Mouse (Mus musculus): ENCODE measurements around the gene Zfp536. TPM values are rescaled to one million over a fixed set of nuclear protein-coding genes. Genes with fewer than 3 reads are reported as not detected.

Zfp536 gene
- polyA plus RNA-seq, 1 experiment, result not detected

DNA sequence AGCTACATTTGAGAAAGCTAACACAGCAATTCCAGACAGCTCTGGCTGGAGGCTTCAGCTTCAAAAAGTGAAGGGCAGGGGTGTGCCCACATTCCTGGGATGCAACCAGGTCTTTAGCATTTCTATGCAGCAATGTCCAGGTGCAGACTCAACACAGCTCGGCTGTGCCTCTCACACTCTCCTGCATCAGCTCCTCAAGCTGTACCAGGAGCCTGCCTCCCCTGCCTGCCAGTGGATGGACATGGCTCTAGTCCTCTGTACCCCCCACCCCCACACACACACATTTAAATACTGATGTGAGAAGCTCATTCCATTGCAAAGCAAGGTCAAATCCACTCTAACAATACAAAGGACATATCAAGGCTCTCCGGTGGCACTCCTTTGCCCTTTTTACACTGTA, 298.0 kb downstream of the Zfp536 start:
- Histone ChIP-seq H3K27me3 (ENCODE audit: control insufficient read depth, insufficient read depth, insufficient read length) (peaks cover 9% of the 10 kb centered on the region), H3K4me2 (ENCODE audit: low read depth) (no peak overlapping the region), H3K79me2 (ENCODE audit: control insufficient read depth, insufficient read depth) (no peaks in the 10 kb centered on the region), H3K36me3 (ENCODE audit: control insufficient read depth, insufficient read depth) (no peaks in the 10 kb centered on the region), H3K4me3 (no peak overlapping the region), H3ac (ENCODE audit: control insufficient read depth, insufficient read length) (no peak overlapping the region)
- TF ChIP-seq MYOG (IDR thresholded peaks at IDR 0.05; ENCODE audit: control insufficient read depth in 1 of 3, insufficient read depth in 1 of 3, insufficient read length in 2 of 3, low read depth in 2 of 3) (no peak), USF1 (IDR thresholded peaks at IDR 0.05; ENCODE audit: low read depth) (no peak), CEBPB (IDR thresholded peaks at IDR 0.05; ENCODE audit: insufficient read depth, poor library complexity, severe bottlenecking) (no peak), MYOD1 (IDR thresholded peaks at IDR 0.05; ENCODE audit: control insufficient read depth in 1 of 3, insufficient read length in 2 of 3, low read depth in 2 of 3) (no peak), POLR2A (IDR thresholded peaks at IDR 0.05; ENCODE audit: insufficient read length, low read depth) (no peak), TCF12 (IDR thresholded peaks at IDR 0.05; ENCODE audit: insufficient read depth, poor library complexity, severe bottlenecking) (no peak), SRF (IDR thresholded peaks at IDR 0.05; ENCODE audit: control insufficient read depth, insufficient read length, low read depth) (no peak), POLR2AphosphoS2 (IDR thresholded peaks at IDR 0.05; ENCODE audit: insufficient read length, low read depth) (no peak), REST (IDR thresholded peaks at IDR 0.05; ENCODE audit: insufficient read depth, insufficient read length) (no peak), MAX (IDR thresholded peaks at IDR 0.05; ENCODE audit: low read depth) (no peak), TCF3 (IDR thresholded peaks at IDR 0.05; ENCODE audit: insufficient read length, low read depth) (no peak), E2F4 (IDR thresholded peaks at IDR 0.05; ENCODE audit: insufficient read depth) (no peak)

- H3K4me3 ChIP-seq, result no peak overlapping the region
- H3K79me2 ChIP-seq (ENCODE audit: control insufficient read depth, insufficient read depth), result no peaks in the 10 kb centered on the region
- H3K36me3 ChIP-seq (ENCODE audit: control insufficient read depth, insufficient read depth), result no peaks in the 10 kb centered on the region
- H3K4me2 ChIP-seq (ENCODE audit: low read depth), result no peak overlapping the region
- peaks cover 9% of the 10 kb centered on the region for H3K27me3 ChIP-seq (ENCODE audit: control insufficient read depth, insufficient read depth, insufficient read length)
- TF ChIP-seq SRF (IDR thresholded peaks at IDR 0.05; ENCODE audit: control insufficient read depth, insufficient read length, low read depth) (no peak), MYOG (IDR thresholded peaks at IDR 0.05; ENCODE audit: control insufficient read depth in 1 of 3, insufficient read depth in 1 of 3, insufficient read length in 2 of 3, low read depth in 2 of 3) (no peak), CEBPB (IDR thresholded peaks at IDR 0.05; ENCODE audit: insufficient read depth, poor library complexity, severe bottlenecking) (no peak), POLR2A (IDR thresholded peaks at IDR 0.05; ENCODE audit: insufficient read length, low read depth) (no peak), REST (IDR thresholded peaks at IDR 0.05; ENCODE audit: insufficient read depth, insufficient read length) (no peak), TCF12 (IDR thresholded peaks at IDR 0.05; ENCODE audit: insufficient read depth, poor library complexity, severe bottlenecking) (no peak), POLR2AphosphoS2 (IDR thresholded peaks at IDR 0.05; ENCODE audit: insufficient read length, low read depth) (no peak), MYOD1 (IDR thresholded peaks at IDR 0.05; ENCODE audit: control insufficient read depth in 1 of 3, insufficient read length in 2 of 3, low read depth in 2 of 3) (no peak), USF1 (IDR thresholded peaks at IDR 0.05; ENCODE audit: low read depth) (no peak), MAX (IDR thresholded peaks at IDR 0.05; ENCODE audit: low read depth) (no peak), TCF3 (IDR thresholded peaks at IDR 0.05; ENCODE audit: insufficient read length, low read depth) (no peak), E2F4 (IDR thresholded peaks at IDR 0.05; ENCODE audit: insufficient read depth) (no peak)
- no peak overlapping the region for H3ac ChIP-seq (ENCODE audit: control insufficient read depth, insufficient read length)
Measured at GRCm38 (mm10) chr7:37474284-37474683, 299.2 kb downstream of the Zfp536 start.

- Histone ChIP-seq H3ac (ENCODE audit: control insufficient read depth, insufficient read length) (no peak overlapping the region), H3K36me3 (ENCODE audit: control insufficient read depth, insufficient read depth) (no peaks in the 10 kb centered on the region), H3K27me3 (ENCODE audit: control insufficient read depth, insufficient read depth, insufficient read length) (peaks cover 9% of the 10 kb centered on the region), H3K4me2 (ENCODE audit: low read depth) (no peak overlapping the region), H3K4me3 (no peak overlapping the region), H3K79me2 (ENCODE audit: control insufficient read depth, insufficient read depth) (no peaks in the 10 kb centered on the region)
- TF ChIP-seq POLR2AphosphoS2 (IDR thresholded peaks at IDR 0.05; ENCODE audit: insufficient read length, low read depth) (no peak), SRF (IDR thresholded peaks at IDR 0.05; ENCODE audit: control insufficient read depth, insufficient read length, low read depth) (no peak), MYOD1 (IDR thresholded peaks at IDR 0.05; ENCODE audit: control insufficient read depth in 1 of 3, insufficient read length in 2 of 3, low read depth in 2 of 3) (no peak), TCF12 (IDR thresholded peaks at IDR 0.05; ENCODE audit: insufficient read depth, poor library complexity, severe bottlenecking) (no peak), POLR2A (IDR thresholded peaks at IDR 0.05; ENCODE audit: insufficient read length, low read depth) (no peak), REST (IDR thresholded peaks at IDR 0.05; ENCODE audit: insufficient read depth, insufficient read length) (no peak), MYOG (IDR thresholded peaks at IDR 0.05; ENCODE audit: control insufficient read depth in 1 of 3, insufficient read depth in 1 of 3, insufficient read length in 2 of 3, low read depth in 2 of 3) (no peak), CEBPB (IDR thresholded peaks at IDR 0.05; ENCODE audit: insufficient read depth, poor library complexity, severe bottlenecking) (no peak), TCF3 (IDR thresholded peaks at IDR 0.05; ENCODE audit: insufficient read length, low read depth) (no peak), USF1 (IDR thresholded peaks at IDR 0.05; ENCODE audit: low read depth) (no peak), E2F4 (IDR thresholded peaks at IDR 0.05; ENCODE audit: insufficient read depth) (no peak)
Measured at GRCm38 (mm10) chr7:37473311-37474084, 299.9 kb downstream of the Zfp536 start.

DNA sequence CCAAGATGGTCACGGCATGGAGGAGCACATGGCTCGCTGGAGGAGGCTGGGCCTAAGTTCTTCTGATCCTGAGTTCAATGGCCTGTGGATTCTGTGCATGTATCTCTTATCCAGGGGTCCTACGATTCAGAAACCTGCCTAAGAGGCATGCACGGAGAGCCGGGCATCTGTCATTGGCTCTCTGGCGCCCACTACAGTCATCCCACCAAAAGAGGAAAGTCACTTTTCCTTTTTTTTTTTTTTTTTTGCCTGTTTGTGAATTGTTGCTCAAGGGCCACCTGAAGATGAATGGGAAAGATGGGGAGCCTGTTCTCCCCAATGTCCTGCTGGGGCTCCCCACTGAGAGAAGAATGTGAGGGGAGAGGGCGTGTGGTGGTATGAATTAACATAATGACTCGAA, 301.7 kb downstream of the Zfp536 start:
- no peaks in the 10 kb centered on the region for H3K36me3 ChIP-seq (ENCODE audit: control insufficient read depth, insufficient read depth)
- H3K27me3 ChIP-seq (ENCODE audit: control insufficient read depth, insufficient read depth, insufficient read length), result peaks cover 5% of the 10 kb centered on the region
- no peak overlapping the region for H3K4me3 ChIP-seq
- H3ac ChIP-seq (ENCODE audit: control insufficient read depth, insufficient read length), result no peak overlapping the region
- TF ChIP-seq USF1 (IDR thresholded peaks at IDR 0.05; ENCODE audit: low read depth) (no peak), MYOG (IDR thresholded peaks at IDR 0.05; ENCODE audit: control insufficient read depth in 1 of 3, insufficient read depth in 1 of 3, insufficient read length in 2 of 3, low read depth in 2 of 3) (no peak), MAX (IDR thresholded peaks at IDR 0.05; ENCODE audit: low read depth) (no peak), SRF (IDR thresholded peaks at IDR 0.05; ENCODE audit: control insufficient read depth, insufficient read length, low read depth) (no peak), REST (IDR thresholded peaks at IDR 0.05; ENCODE audit: insufficient read depth, insufficient read length) (no peak), CEBPB (IDR thresholded peaks at IDR 0.05; ENCODE audit: insufficient read depth, poor library complexity, severe bottlenecking) (no peak), POLR2A (IDR thresholded peaks at IDR 0.05; ENCODE audit: insufficient read length, low read depth) (no peak), E2F4 (IDR thresholded peaks at IDR 0.05; ENCODE audit: insufficient read depth) (no peak), MYOD1 (IDR thresholded peaks at IDR 0.05; ENCODE audit: control insufficient read depth in 1 of 3, insufficient read length in 2 of 3, low read depth in 2 of 3) (no peak)
- no peaks in the 10 kb centered on the region for H3K79me2 ChIP-seq (ENCODE audit: control insufficient read depth, insufficient read depth)
- H3K4me2 ChIP-seq (ENCODE audit: low read depth), result no peak overlapping the region
